24 mouse cellular contexts compared by ENCODE assay signal in the genomic region with DNA sequence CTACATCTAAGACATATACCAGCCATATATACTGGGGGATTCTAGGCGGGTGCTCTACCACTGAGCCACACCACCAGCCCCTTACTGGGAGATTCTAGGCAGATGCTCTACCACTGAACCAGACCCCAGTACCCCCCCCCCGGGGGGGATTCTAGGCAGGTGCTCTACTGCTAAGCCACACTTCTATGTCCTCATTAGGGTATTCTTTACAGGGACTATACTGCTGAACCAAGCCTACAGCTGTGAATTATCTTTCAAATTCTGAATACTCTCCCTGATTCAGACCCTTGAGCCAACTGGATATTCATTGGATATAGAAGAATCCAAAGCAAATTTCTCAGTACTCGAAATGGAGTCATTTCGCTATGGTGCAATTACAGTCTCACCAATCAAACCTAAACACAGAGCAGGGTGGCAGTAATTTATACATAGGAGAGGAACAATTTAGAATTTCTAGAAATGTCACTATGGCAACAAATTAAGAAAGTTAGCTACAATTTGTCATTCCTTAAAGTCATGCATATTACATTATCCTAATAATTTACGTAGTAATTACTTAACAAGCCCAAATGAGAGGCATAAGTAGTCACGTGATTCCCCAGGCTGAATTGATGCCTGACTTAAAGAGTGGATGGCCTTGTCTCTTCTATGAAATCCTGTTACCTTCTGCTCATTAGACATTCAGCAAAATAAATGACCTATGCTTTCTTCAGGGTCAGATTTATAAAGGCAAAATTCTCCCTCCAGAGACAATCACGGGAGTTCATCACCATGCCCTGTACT.
DNase-seq lines count a peak whose midpoint lies in the region; ATAC-seq lines count a peak whose summit lies in the region.
"Had no signal": no experiment of that assay in that cellular context is flagged by ENCODE, and none has a peak within 500 bp of the region (broad histone marks: within the 10 kb centered on the region; RNA-seq: fewer than 3 reads in every experiment).

No protein-coding gene starts in this region.

- no peaks in the 10 kb centered on the region for H3K9me3 ChIP-seq in forebrain, embryonic 12.5 days
- H3K9me3 ChIP-seq in forebrain, embryonic 11.5 days (ENCODE audit: control insufficient read depth, low read length) = no peaks in the 10 kb centered on the region
- no peaks in the 10 kb centered on the region for H3K9me3 ChIP-seq in midbrain, embryonic 11.5 days (ENCODE audit: control insufficient read depth, low read length)
- H3K9me3 ChIP-seq in midbrain, embryonic 16.5 days (replicated peaks; ENCODE audit: control insufficient read depth, low read length, poor library complexity, severe bottlenecking) = no peaks in the 10 kb centered on the region
- no peaks in the 10 kb centered on the region for H3K9me3 ChIP-seq in forebrain, embryonic 16.5 days (ENCODE audit: control insufficient read depth, low read length)
- H3K9me3 ChIP-seq: embryonic facial prominence, embryonic 12.5 days; embryonic facial prominence, embryonic 15.5 days; hindbrain, embryonic 10.5 days; hindbrain, embryonic 13.5 days; intestine, embryonic 15.5 days had no signal

- DNase-seq in forebrain, embryonic 11.5 days (ENCODE audit: low spot score) = no peak
- DNase-seq in midbrain, embryonic 11.5 days (ENCODE audit: low spot score, missing footprints) = peak; percentile 17
- no peak for DNase-seq in lung, postnatal 14 days
- DNase-seq: adrenal gland, adult 8-10 months; adrenal gland, postnatal 25 days; cerebellum, adult 11 months; cerebellum, adult 2 months; cerebellum, adult 9-11 months; cerebellum, postnatal 25 days; gastrocnemius, postnatal 10 days; gastrocnemius, postnatal 36 days; heart, postnatal 36 days had no signal

- no peak overlapping the region for H3K9ac ChIP-seq in forebrain, embryonic 12.5 days
- no peak overlapping the region for H3K9ac ChIP-seq in forebrain, embryonic 11.5 days (ENCODE audit: low read length)
- no peak overlapping the region for H3K9ac ChIP-seq in midbrain, embryonic 11.5 days (ENCODE audit: low read length)
- H3K9ac ChIP-seq in midbrain, embryonic 16.5 days (ENCODE audit: low read depth, low read length) = no peak overlapping the region
- no peak overlapping the region for H3K9ac ChIP-seq in forebrain, embryonic 16.5 days (replicated peaks; ENCODE audit: low read depth, low read length)
- H3K9ac ChIP-seq: embryonic facial prominence, embryonic 12.5 days; embryonic facial prominence, embryonic 15.5 days; hindbrain, embryonic 13.5 days; intestine, embryonic 15.5 days had no signal

- 0 out of 2 replicates have a peak, but pooled peaks cover 2% of the 10 kb centered on the region for H3K27me3 ChIP-seq in forebrain, embryonic 12.5 days
- H3K27me3 ChIP-seq in forebrain, embryonic 11.5 days (ENCODE audit: control insufficient read depth, insufficient read depth, low read length) = no peaks in the 10 kb centered on the region
- H3K27me3 ChIP-seq in midbrain, embryonic 11.5 days (ENCODE audit: control insufficient read depth, insufficient read depth, low read length) = no peaks in the 10 kb centered on the region
- no peaks in the 10 kb centered on the region for H3K27me3 ChIP-seq in midbrain, embryonic 16.5 days (ENCODE audit: control insufficient read depth, insufficient read depth, low read depth, low read length)
- H3K27me3 ChIP-seq in forebrain, embryonic 16.5 days (replicated peaks; ENCODE audit: control insufficient read depth, insufficient read depth, low read length) = no peaks in the 10 kb centered on the region
- H3K27me3 ChIP-seq: embryonic facial prominence, embryonic 12.5 days; embryonic facial prominence, embryonic 15.5 days; hindbrain, embryonic 13.5 days; intestine, embryonic 15.5 days had no signal

- no peaks in the 10 kb centered on the region for H3K4me1 ChIP-seq in forebrain, embryonic 12.5 days
- no peaks in the 10 kb centered on the region for H3K4me1 ChIP-seq in forebrain, embryonic 11.5 days (replicated peaks; ENCODE audit: control insufficient read depth, insufficient read depth, low read length)
- H3K4me1 ChIP-seq in midbrain, embryonic 11.5 days (ENCODE audit: control insufficient read depth, insufficient read depth, low read length) = no peaks in the 10 kb centered on the region
- H3K4me1 ChIP-seq in midbrain, embryonic 16.5 days (ENCODE audit: control insufficient read depth, insufficient read depth, low read length) = no peaks in the 10 kb centered on the region
- H3K4me1 ChIP-seq in forebrain, embryonic 16.5 days (replicated peaks; ENCODE audit: control insufficient read depth, insufficient read depth, low read length) = peaks cover 4% of the 10 kb centered on the region; the same call in 1 of the 2 replicates
- H3K4me1 ChIP-seq: embryonic facial prominence, embryonic 15.5 days; hindbrain, embryonic 10.5 days; hindbrain, embryonic 13.5 days; intestine, embryonic 15.5 days had no signal

- H3K36me3 ChIP-seq in forebrain, embryonic 12.5 days (replicated peaks) = no peaks in the 10 kb centered on the region
- no peaks in the 10 kb centered on the region for H3K36me3 ChIP-seq in forebrain, embryonic 11.5 days (ENCODE audit: control insufficient read depth, insufficient read depth, low read length)
- H3K36me3 ChIP-seq in midbrain, embryonic 11.5 days (ENCODE audit: control insufficient read depth, insufficient read depth, low read length) = no peaks in the 10 kb centered on the region
- H3K36me3 ChIP-seq in midbrain, embryonic 16.5 days (ENCODE audit: control insufficient read depth, insufficient read depth, low read length) = no peaks in the 10 kb centered on the region
- no peaks in the 10 kb centered on the region for H3K36me3 ChIP-seq in forebrain, embryonic 16.5 days (ENCODE audit: control insufficient read depth, insufficient read depth)
- H3K36me3 ChIP-seq: embryonic facial prominence, embryonic 12.5 days; embryonic facial prominence, embryonic 15.5 days; hindbrain, embryonic 10.5 days; hindbrain, embryonic 13.5 days; intestine, embryonic 15.5 days had no signal

- peak overlapping the region; percentile 61 for H3K27ac ChIP-seq in forebrain, embryonic 12.5 days
- H3K27ac ChIP-seq in forebrain, embryonic 11.5 days (ENCODE audit: low read depth, low read length) = no peak overlapping the region
- H3K27ac ChIP-seq in midbrain, embryonic 11.5 days (ENCODE audit: low read depth, low read length) = no peak overlapping the region
- H3K27ac ChIP-seq in midbrain, embryonic 16.5 days (ENCODE audit: low read length) = no peak overlapping the region
- peak overlapping the region; percentile 66 for H3K27ac ChIP-seq in forebrain, embryonic 16.5 days (ENCODE audit: low read length)
- H3K27ac ChIP-seq: embryonic facial prominence, embryonic 12.5 days; embryonic facial prominence, embryonic 15.5 days; hindbrain, embryonic 10.5 days; hindbrain, embryonic 13.5 days; intestine, embryonic 15.5 days had no signal

- peak; percentile 53 for ATAC-seq in forebrain, embryonic 12.5 days (ENCODE audit: low FRiP score)
- no peak for ATAC-seq in forebrain, embryonic 11.5 days (replicated peaks; ENCODE audit: low FRiP score)
- ATAC-seq in midbrain, embryonic 11.5 days (ENCODE audit: low FRiP score) = no peak
- ATAC-seq in midbrain, embryonic 16.5 days = no peak
- ATAC-seq in forebrain, embryonic 16.5 days = peak; percentile 78
- no peak for ATAC-seq in megakaryocyte progenitor cell, adult 5-6 weeks (replicated peaks; ENCODE audit: poor library complexity)
- ATAC-seq: activated CD4-positive, CD25-positive, alpha-beta regulatory T cell, adult 4 months; hindbrain, embryonic 16.5 days; intestine, embryonic 15.5 days had no signal

- WGBS in forebrain, embryonic 12.5 days = 70% methylated on average over 7 of the region's 7 CpGs
- WGBS in forebrain, embryonic 11.5 days = 84% methylated on average over 7 of the region's 7 CpGs
- WGBS in midbrain, embryonic 11.5 days = 88% methylated on average over 7 of the region's 7 CpGs
- 71% methylated on average over 7 of the region's 7 CpGs for WGBS in midbrain, embryonic 16.5 days
- 58% methylated on average over 7 of the region's 7 CpGs for WGBS in forebrain, embryonic 16.5 days

- no peak overlapping the region for H3K4me3 ChIP-seq in forebrain, embryonic 12.5 days (replicated peaks)
- H3K4me3 ChIP-seq in forebrain, embryonic 11.5 days (ENCODE audit: low read depth, low read length) = no peak overlapping the region
- no peak overlapping the region for H3K4me3 ChIP-seq in midbrain, embryonic 11.5 days (ENCODE audit: low read depth, low read length)
- no peak overlapping the region for H3K4me3 ChIP-seq in midbrain, embryonic 16.5 days (ENCODE audit: low read depth, low read length)
- no peak overlapping the region for H3K4me3 ChIP-seq in forebrain, embryonic 16.5 days (replicated peaks; ENCODE audit: low read length)
- H3K4me3 ChIP-seq: embryonic facial prominence, embryonic 12.5 days; embryonic facial prominence, embryonic 15.5 days; hindbrain, embryonic 10.5 days; hindbrain, embryonic 13.5 days; intestine, embryonic 15.5 days had no signal

- H3K4me2 ChIP-seq in forebrain, embryonic 12.5 days = no peak overlapping the region
- no peak overlapping the region for H3K4me2 ChIP-seq in forebrain, embryonic 11.5 days (ENCODE audit: low read depth, low read length, severe bottlenecking)
- H3K4me2 ChIP-seq in midbrain, embryonic 11.5 days = no peak overlapping the region
- H3K4me2 ChIP-seq in midbrain, embryonic 16.5 days (ENCODE audit: low read length) = no peak overlapping the region
- H3K4me2 ChIP-seq in forebrain, embryonic 16.5 days (ENCODE audit: low read length) = no peak overlapping the region
- H3K4me2 ChIP-seq: embryonic facial prominence, embryonic 12.5 days; embryonic facial prominence, embryonic 15.5 days; heart, embryonic 11.5 days; hindbrain, embryonic 13.5 days; intestine, embryonic 15.5 days had no signal

Comparison
In these comparisons a context has a peak if more than half of its experiments do, and no peak if none do; other contexts are left out.
1. ATAC-seq: peak in forebrain, embryonic 12.5 days (single experiment) and forebrain, embryonic 16.5 days (single experiment); none in forebrain, embryonic 11.5 days (single experiment), midbrain, embryonic 11.5 days (single experiment), midbrain, embryonic 16.5 days (single experiment) and megakaryocyte progenitor cell, adult 5-6 weeks (single experiment).
2. H3K27ac ChIP-seq: peak in forebrain, embryonic 12.5 days (single experiment) and forebrain, embryonic 16.5 days (single experiment); none in forebrain, embryonic 11.5 days (single experiment), midbrain, embryonic 11.5 days (single experiment) and midbrain, embryonic 16.5 days (single experiment).